Mouse (Mus musculus) G1E (cell line): ENCODE data around the gene Klhdc3. TPM values are rescaled to one million over a fixed set of nuclear protein-coding genes. Genes with fewer than 3 reads are reported as not detected.

Source experiments
- ATAC-seq: 2 replicates; pipeline ENCODE4 v1.8.0; 2016; ENCODE audit warnings: mild to moderate bottlenecking; ENCODE audit not compliant: insufficient number of reproducible peaks, poor library complexity, low FRiP score, severe bottlenecking; ENCODE audit errors: extremely low read depth
- DNase-seq: peaks from one replicate; pipeline ENCODE4 v3.0.0; 2012; ENCODE audit warnings: low spot score
- H3K27me3 ChIP-seq: 2 replicates; pipeline ENCODE4 v1.6.1; 2012; ENCODE audit warnings: mild to moderate bottlenecking, low read length, inconsistent platforms; ENCODE audit not compliant: insufficient read depth
- H3K36me3 ChIP-seq: replicated peaks from 2 replicates; pipeline ENCODE3; 2012; ENCODE audit warnings: mild to moderate bottlenecking, inconsistent platforms
- H3K4me1 ChIP-seq: 2 replicates; pipeline ENCODE4 v1.6.1; 2012; ENCODE audit warnings: low read depth, low read length, inconsistent platforms, mixed read lengths; ENCODE audit not compliant: insufficient read depth
- H3K4me3 ChIP-seq: 2 replicates; pipeline ENCODE4 v1.5.1; 2012; ENCODE audit warnings: low read depth, mild to moderate bottlenecking, inconsistent platforms, low read length, moderate library complexity, mixed read lengths
- H3K9me3 ChIP-seq: replicated peaks from 2 replicates; pipeline ENCODE4 v1.6.1; 2012; ENCODE audit warnings: inconsistent platforms
- CTCF ChIP-seq: IDR thresholded peaks from 2 replicates; pipeline ENCODE4 v1.5.1; 2012; ENCODE audit warnings: low read depth, low read length, inconsistent platforms, mixed read lengths
- GATA1 ChIP-seq: IDR thresholded peaks from 2 replicates; pipeline ENCODE4 v1.6.1; 2012; ENCODE audit warnings: borderline replicate concordance, low read length, inconsistent platforms, mixed read lengths
- GATA2 ChIP-seq: IDR thresholded peaks from 2 replicates; pipeline ENCODE4 v1.6.1; 2012; ENCODE audit warnings: low read depth, low read length, inconsistent platforms, borderline replicate concordance
- POLR2AphosphoS5 ChIP-seq: IDR thresholded peaks from 2 replicates; pipeline ENCODE4 v1.6.1; 2012; ENCODE audit warnings: low read depth, low read length, inconsistent platforms; ENCODE audit not compliant: insufficient replicate concordance
- TAL1 ChIP-seq: conservative IDR thresholded peaks from 2 replicates; pipeline ENCODE4 v1.6.1; 2012; ENCODE audit warnings: low read depth, low read length, inconsistent platforms, mixed read lengths
- polyA plus RNA-seq: library from polyadenylated mRNA; stranded (reverse); fragments of >175 nt; gene quantifications from 2 replicates; pipeline ENCODE4 v1.2.3, GENCODE M21; 2012
- total RNA-seq, 2 experiments: library from RNA; stranded (forward) in 1 of 2; stranded (reverse) in 1 of 2; fragments of 200-1000 nt in 1 of 2; fragments of >200 nt in 1 of 2; fragmentation: Nextera tagmentation in 1 of 2; gene quantifications; 2 replicates each; pipeline ENCODE4 v1.2.3; 2014 to 2017

The Klhdc3 gene
- total and polyA plus RNA-seq, 3 experiments: 26.0 to 221 (median 70.1) TPM

DNA sequence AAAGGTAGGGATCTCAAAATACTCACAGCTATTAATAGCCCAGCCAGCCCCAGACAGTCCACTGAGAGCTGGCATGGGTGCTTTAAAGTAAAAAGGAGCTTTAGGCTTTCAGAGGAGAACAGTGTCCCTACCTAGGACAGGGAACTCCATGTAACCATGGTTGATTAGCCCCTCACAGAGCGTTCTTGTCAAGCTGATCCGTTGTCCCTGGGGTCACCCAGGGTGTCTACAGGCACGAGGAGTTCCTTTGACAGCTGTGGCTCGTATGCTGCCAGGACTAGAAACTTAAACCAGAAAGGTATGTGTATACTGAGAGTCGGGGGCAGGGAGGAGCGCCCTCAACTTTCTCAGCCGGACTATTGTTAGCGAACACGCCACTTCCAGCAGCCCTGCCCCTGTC is 1.8 kb downstream of the Klhdc3 start:
- Histone ChIP-seq H3K9me3 (no peaks in the 10 kb centered on the region), H3K4me3 (peak overlapping the region; percentile 87; the same call in 1 of the 2 replicates), H3K4me1 (peaks cover 63% of the 10 kb centered on the region), H3K36me3 (peaks cover 73% of the 10 kb centered on the region), H3K27me3 (no peaks in the 10 kb centered on the region)
- no peak for ATAC-seq
- TF ChIP-seq TAL1 (no peak), POLR2AphosphoS5 (no peak), GATA2 (no peak), CTCF (no peak), GATA1 (no peak)
- no peak for DNase-seq

DNA sequence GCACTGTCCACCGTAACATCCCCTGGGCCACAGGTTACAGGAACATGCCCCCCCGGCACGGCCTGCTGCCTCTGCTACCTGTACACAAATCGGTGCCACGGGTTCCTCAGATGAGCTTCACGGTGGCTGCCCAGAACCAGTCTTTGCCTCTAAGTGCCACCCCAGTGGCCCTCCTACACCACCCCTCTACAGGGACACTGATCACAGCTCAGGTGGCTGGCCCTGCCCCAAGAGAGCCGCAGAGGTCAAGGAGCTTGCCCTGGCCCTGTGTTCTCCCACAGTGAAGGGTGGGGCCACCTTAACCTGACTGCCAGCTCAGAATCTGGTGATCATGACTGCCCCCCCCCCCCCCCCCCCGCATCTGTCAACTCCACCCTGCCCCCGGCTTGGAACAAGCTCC is 2.3 kb downstream of the Klhdc3 start, which contains the start of gene Mea1:
Gene Mea1 (plus strand): TSS at position 378 of the 400 bp plus-strand sequence.
- H3K36me3 ChIP-seq: peaks cover 68% of the 10 kb centered on the region
- no peak for DNase-seq
- H3K27me3 ChIP-seq: no peaks in the 10 kb centered on the region
- H3K9me3 ChIP-seq: no peaks in the 10 kb centered on the region
- ATAC-seq: no peak
- no peak for TF ChIP-seq TAL1
- TF ChIP-seq GATA1: no peak
- TF ChIP-seq GATA2: no peak
- H3K4me1 ChIP-seq: peaks cover 63% of the 10 kb centered on the region
- H3K4me3 ChIP-seq: peak within 1 kb of the TSS; percentile 87

DNA sequence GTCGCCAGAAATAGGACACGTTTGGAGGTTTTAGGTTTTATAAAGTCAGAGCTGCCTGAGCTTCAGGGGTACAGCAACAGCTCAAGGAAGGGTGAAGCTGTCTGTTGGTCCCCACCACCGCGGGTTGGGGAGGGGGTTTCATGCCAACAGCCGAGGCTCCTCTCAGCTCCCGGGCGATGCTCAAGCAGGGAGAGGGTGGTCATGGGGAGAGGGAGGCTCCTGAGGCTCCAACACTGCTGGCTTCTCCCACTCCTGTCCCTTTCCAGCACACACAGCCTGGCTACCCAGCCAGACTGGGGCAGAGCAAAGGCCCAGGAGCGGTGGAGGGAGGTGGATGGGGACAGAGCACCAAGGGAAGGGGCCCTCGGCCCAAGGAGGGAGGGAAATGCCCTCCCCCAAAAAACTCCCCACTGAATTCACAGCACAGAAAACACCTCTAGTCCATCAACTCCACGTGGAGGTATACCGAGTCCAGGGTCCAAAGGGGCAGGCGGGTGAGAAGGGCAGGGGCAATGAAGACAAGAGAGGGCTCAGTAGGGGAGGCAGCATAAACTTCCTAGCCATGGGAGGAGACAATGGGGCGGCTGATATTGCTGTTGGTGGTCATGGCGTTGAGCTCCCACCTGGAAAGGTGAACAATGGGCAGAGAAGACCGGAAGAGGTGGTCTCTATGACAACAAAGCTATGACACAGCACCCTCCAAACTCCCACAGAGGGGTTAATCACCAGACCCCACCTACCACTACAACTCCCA is 6.0 kb downstream of the Klhdc3 start:
- TF ChIP-seq GATA2: no peak
- no peak for TF ChIP-seq CTCF
- TF ChIP-seq TAL1: no peak
- TF ChIP-seq POLR2AphosphoS5: no peak
- ATAC-seq (no peak), DNase-seq (no peak)
- no peaks in the 10 kb centered on the region for H3K9me3 ChIP-seq
- peaks cover 83% of the 10 kb centered on the region for H3K36me3 ChIP-seq
- H3K4me3 ChIP-seq: peak overlapping the region; percentile 77
- peaks cover 64% of the 10 kb centered on the region for H3K4me1 ChIP-seq
- no peaks in the 10 kb centered on the region for H3K27me3 ChIP-seq

DNA sequence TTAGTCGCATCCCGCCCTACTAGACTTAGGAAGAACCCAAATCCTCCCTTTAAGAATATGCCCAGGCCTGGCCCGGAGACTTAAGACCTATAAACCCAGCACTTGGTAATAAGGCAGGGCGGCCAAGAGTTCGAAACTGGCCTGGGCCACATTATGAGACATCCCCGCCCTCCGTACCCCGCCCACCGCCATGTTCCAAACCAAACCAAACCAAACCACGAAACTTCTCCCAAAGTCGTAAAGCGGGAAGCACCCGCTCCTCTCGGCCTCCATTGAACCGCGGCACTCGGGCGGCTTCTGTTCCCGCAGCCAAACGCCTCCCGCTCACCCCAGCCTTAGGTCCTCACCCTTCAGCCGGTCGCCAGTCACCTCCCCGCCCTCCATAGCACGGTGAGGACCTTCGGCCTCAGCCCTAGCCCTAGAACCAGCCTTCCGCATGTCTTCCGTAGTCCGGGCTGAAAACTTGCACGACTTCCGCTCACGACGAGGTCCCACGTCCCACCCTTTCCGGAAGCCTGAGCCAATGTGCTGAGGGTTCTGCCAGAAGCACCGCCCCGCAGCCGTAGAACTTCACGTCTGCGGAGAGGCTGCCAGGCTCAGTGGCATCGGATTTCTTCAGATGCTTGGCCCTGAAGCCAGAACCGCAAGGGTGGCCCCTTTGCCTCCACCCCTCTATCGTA is 6.7 kb downstream of the Klhdc3 start, which contains the start of gene Rrp36:
Gene Rrp36 (minus strand): TSS at position 503 of the 680 bp plus-strand sequence.
- H3K27me3 ChIP-seq: no peaks in the 10 kb centered on the region
- DNase-seq (peak; percentile 96), ATAC-seq (peak; percentile 95)
- H3K9me3 ChIP-seq: no peaks in the 10 kb centered on the region
- TF ChIP-seq CTCF: no peak
- no peak for TF ChIP-seq GATA2
- no peak for TF ChIP-seq GATA1
- TF ChIP-seq POLR2AphosphoS5: no peak
- no peak for TF ChIP-seq TAL1
- peaks cover 88% of the 10 kb centered on the region for H3K36me3 ChIP-seq
- H3K4me3 ChIP-seq: peak within 1 kb of the TSS; percentile 77
- H3K4me1 ChIP-seq: peaks cover 58% of the 10 kb centered on the region

DNA sequence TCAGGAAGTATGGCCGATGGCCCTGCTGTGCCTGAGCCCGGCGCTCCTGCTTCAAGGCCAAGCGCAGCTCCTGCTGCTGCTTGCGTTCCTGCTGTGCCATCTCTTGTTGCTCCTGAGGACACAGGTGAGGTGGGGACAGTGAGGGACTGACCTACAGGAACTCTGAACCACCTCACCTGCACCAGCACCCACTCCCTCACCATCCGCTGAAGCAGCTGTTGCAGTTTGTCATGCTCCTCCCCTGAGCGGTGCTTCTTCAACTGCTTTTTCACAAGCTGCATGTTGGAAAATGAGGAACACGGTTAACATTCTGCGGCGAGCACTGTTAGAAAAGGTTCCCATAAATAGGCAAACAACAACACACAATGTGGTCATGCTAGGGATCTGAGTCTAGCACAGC is 10.8 kb downstream of the Klhdc3 start:
- ATAC-seq (no peak), DNase-seq (no peak)
- Histone ChIP-seq H3K9me3 (no peaks in the 10 kb centered on the region), H3K4me1 (peaks cover 37% of the 10 kb centered on the region), H3K27me3 (no peaks in the 10 kb centered on the region), H3K4me3 (no peak overlapping the region), H3K36me3 (peaks cover 84% of the 10 kb centered on the region)
- TF ChIP-seq CTCF (no peak), GATA2 (no peak), GATA1 (no peak), TAL1 (no peak), POLR2AphosphoS5 (no peak)

DNA sequence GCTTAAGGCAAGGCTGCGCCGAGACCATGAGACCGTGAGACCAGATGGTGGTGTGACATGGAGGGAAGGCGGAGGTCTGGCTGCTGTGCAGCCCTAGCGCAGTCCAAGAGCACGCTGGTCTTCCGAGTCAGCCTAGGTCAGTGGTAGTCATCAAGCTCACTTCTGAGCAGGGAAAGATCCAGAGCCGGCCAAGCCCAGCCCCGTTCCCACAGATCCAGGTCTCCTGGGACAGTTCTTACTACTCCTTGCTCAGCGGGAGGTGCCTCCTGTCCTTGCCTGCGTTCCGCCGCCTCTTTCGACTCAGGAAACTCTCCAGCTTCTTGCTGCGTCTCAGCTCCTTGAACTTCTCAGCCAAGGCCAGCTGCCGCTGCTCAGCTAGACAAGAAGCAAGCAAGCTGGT is 13.0 kb downstream of the Klhdc3 start:
- ATAC-seq: no peak
- H3K27me3 ChIP-seq: no peaks in the 10 kb centered on the region
- H3K4me3 ChIP-seq: 0 out of 2 replicates have a peak overlapping the region, but pooled peaks have one; percentile 15
- TF ChIP-seq TAL1: no peak
- TF ChIP-seq CTCF: no peak
- DNase-seq: no peak
- H3K9me3 ChIP-seq: no peaks in the 10 kb centered on the region
- H3K4me1 ChIP-seq: peaks cover 22% of the 10 kb centered on the region
- H3K36me3 ChIP-seq: peaks cover 95% of the 10 kb centered on the region

DNA sequence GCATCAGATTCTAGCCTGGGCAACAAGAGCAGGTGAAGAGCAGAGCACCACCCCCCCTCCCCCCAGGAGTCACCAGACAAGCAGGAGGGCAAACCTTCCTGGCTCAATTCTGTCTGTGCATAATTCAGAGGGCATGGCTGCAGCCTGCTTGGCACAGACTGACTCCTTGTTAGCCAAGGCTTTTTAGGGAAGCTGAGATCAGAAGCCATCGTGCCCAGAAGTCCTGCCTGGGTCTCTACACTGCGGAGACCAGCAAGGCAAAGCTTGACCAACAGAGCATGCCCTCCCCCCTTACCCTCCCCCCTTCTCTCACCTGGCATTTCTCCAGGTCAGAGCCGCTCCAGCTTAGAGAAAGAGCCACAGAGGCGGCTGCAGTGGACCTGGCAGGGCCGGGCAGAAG is 18.0 kb downstream of the Klhdc3 start:
- H3K36me3 ChIP-seq: peaks cover 96% of the 10 kb centered on the region
- no peak for TF ChIP-seq GATA2
- no peak for TF ChIP-seq POLR2AphosphoS5
- H3K4me1 ChIP-seq: peaks cover 3% of the 10 kb centered on the region; the same call in 1 of the 2 replicates
- no peak for ATAC-seq
- no peak overlapping the region for H3K4me3 ChIP-seq
- no peak for DNase-seq
- H3K27me3 ChIP-seq: no peaks in the 10 kb centered on the region
- no peaks in the 10 kb centered on the region for H3K9me3 ChIP-seq
